Mouse (Mus musculus): ENCODE data around the gene Ern1. TPM values are rescaled to one million over a fixed set of nuclear protein-coding genes. Genes with fewer than 3 reads are reported as not detected.
A peak's percentile ranks its signal among the peaks of the same experiment; 100 is the strongest.
"Not testable (repeated sequence)": the region's sequence is repeated elsewhere in the genome, so short reads cannot be mapped to it uniquely, and the experiment has no call there.

Ern1 gene
- polyA plus RNA-seq, 1 experiment from 2014 or later = 2.9 TPM

GRCm38 (mm10) chr11:106410011-106410410 is 77.6 kb downstream of the Ern1 start:
- Histone ChIP-seq H3K36me3 (ENCODE audit: control insufficient read depth, insufficient read depth, low read length) (peaks cover 52% of the 10 kb centered on the region), H3K27ac (ENCODE audit: low read depth, low read length) (no peak overlapping the region), H3K9me3 (replicated peaks; ENCODE audit: control insufficient read depth, low read length) (no peaks in the 10 kb centered on the region), H3K4me1 (ENCODE audit: control insufficient read depth, insufficient read depth, low read length) (no peaks in the 10 kb centered on the region), H3K9ac (ENCODE audit: low read length) (no peak overlapping the region), H3K27me3 (replicated peaks; ENCODE audit: control insufficient read depth, insufficient read depth, low read length) (no peaks in the 10 kb centered on the region), H3K4me3 (ENCODE audit: low read depth, low read length) (no peak overlapping the region), H3K4me2 (ENCODE audit: low read length) (no peak overlapping the region)
- DNase-seq (ENCODE audit: low spot score) (no peak), ATAC-seq (no peak)
- 80% methylated on average over 4 of the region's 4 CpGs for WGBS

- Histone ChIP-seq H3K4me3 (ENCODE audit: low read depth, low read length) (no peak overlapping the region), H3K4me1 (ENCODE audit: control insufficient read depth, insufficient read depth, low read length) (no peaks in the 10 kb centered on the region), H3K9me3 (replicated peaks; ENCODE audit: control insufficient read depth, low read length) (no peaks in the 10 kb centered on the region), H3K27ac (ENCODE audit: low read depth, low read length) (no peak overlapping the region), H3K9ac (ENCODE audit: low read length) (no peak overlapping the region), H3K27me3 (replicated peaks; ENCODE audit: control insufficient read depth, insufficient read depth, low read length) (no peaks in the 10 kb centered on the region), H3K36me3 (ENCODE audit: control insufficient read depth, insufficient read depth, low read length) (peaks cover 46% of the 10 kb centered on the region), H3K4me2 (ENCODE audit: low read length) (no peak overlapping the region)
- DNase-seq (ENCODE audit: low spot score) (no peak), ATAC-seq (no peak)
- WGBS = 91% methylated on average over 8 of the region's 8 CpGs
Observed at GRCm38 (mm10) chr11:106398481-106398880, 89.2 kb downstream of the Ern1 start.

DNA sequence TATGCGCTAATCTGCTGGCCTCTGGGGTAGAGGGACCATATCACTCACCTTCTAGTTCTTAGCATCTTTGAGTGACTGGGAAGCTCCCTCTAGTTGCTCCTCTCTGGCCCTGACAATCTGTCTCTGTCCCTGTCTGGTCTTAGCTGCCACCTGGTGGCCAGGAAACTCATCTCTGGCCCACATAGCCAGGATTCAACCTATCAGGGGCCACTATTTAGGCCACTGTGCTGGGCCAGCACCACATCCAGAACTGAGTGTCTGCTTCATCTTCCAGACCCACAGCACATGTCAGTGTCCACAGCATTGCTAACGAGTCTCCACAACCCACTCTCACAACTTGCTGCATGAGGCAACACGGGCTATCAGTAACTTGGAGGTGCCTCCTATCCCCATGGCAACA is 90.0 kb downstream of the Ern1 start:
- no peak for DNase-seq (ENCODE audit: low spot score)
- H3K27ac ChIP-seq (ENCODE audit: low read depth, low read length) = no peak overlapping the region
- H3K9ac ChIP-seq (ENCODE audit: low read length) = no peak overlapping the region
- 84% methylated on average over 3 of the region's 3 CpGs for WGBS
- ATAC-seq = no peak
- H3K9me3 ChIP-seq (replicated peaks; ENCODE audit: control insufficient read depth, low read length) = no peaks in the 10 kb centered on the region
- H3K4me2 ChIP-seq (ENCODE audit: low read length) = no peak overlapping the region
- H3K4me3 ChIP-seq (ENCODE audit: low read depth, low read length) = no peak overlapping the region
- H3K27me3 ChIP-seq (replicated peaks; ENCODE audit: control insufficient read depth, insufficient read depth, low read length) = no peaks in the 10 kb centered on the region
- H3K36me3 ChIP-seq (ENCODE audit: control insufficient read depth, insufficient read depth, low read length) = peaks cover 39% of the 10 kb centered on the region
- H3K4me1 ChIP-seq (ENCODE audit: control insufficient read depth, insufficient read depth, low read length) = no peaks in the 10 kb centered on the region

- not testable (repeated sequence) for H3K27me3 ChIP-seq (replicated peaks; ENCODE audit: control insufficient read depth, insufficient read depth, low read length); H3K27ac ChIP-seq (ENCODE audit: low read depth, low read length); ATAC-seq; H3K4me3 ChIP-seq (ENCODE audit: low read depth, low read length); H3K4me2 ChIP-seq (ENCODE audit: low read length); H3K9ac ChIP-seq (ENCODE audit: low read length); H3K4me1 ChIP-seq (ENCODE audit: control insufficient read depth, insufficient read depth, low read length); H3K9me3 ChIP-seq (replicated peaks; ENCODE audit: control insufficient read depth, low read length); DNase-seq (ENCODE audit: low spot score)
- WGBS = 87% methylated on average over 2 of the region's 2 CpGs
- H3K36me3 ChIP-seq (ENCODE audit: control insufficient read depth, insufficient read depth, low read length) = peaks cover 18% of the 10 kb centered on the region
Observed at GRCm38 (mm10) chr11:106394055-106394454, 93.6 kb downstream of the Ern1 start.

DNA sequence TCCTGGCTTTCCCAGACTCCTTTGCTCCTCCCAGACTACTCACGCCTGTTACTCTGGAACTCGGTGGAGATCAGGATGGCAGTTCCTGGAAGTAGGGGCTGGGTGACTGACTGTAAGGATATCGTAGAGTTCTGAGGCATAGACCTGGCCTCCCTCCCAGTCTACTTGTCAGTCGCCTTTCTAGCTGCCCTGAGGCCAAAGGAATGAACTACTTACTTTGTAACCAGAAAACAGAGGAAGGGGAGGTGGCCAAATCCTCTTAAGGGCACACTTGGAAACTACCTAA is 94.4 kb downstream of the Ern1 start:
- Histone ChIP-seq H3K36me3 (ENCODE audit: control insufficient read depth, insufficient read depth, low read length) (peaks cover 10% of the 10 kb centered on the region), H3K27me3 (replicated peaks; ENCODE audit: control insufficient read depth, insufficient read depth, low read length) (no peaks in the 10 kb centered on the region), H3K4me1 (ENCODE audit: control insufficient read depth, insufficient read depth, low read length) (no peaks in the 10 kb centered on the region), H3K9ac (ENCODE audit: low read length) (no peak overlapping the region), H3K9me3 (replicated peaks; ENCODE audit: control insufficient read depth, low read length) (no peaks in the 10 kb centered on the region), H3K27ac (ENCODE audit: low read depth, low read length) (no peak overlapping the region), H3K4me3 (ENCODE audit: low read depth, low read length) (no peak overlapping the region), H3K4me2 (ENCODE audit: low read length) (no peak overlapping the region)
- ATAC-seq (no peak), DNase-seq (ENCODE audit: low spot score) (no peak)
- 74% methylated on average over 4 of the region's 4 CpGs for WGBS

DNA sequence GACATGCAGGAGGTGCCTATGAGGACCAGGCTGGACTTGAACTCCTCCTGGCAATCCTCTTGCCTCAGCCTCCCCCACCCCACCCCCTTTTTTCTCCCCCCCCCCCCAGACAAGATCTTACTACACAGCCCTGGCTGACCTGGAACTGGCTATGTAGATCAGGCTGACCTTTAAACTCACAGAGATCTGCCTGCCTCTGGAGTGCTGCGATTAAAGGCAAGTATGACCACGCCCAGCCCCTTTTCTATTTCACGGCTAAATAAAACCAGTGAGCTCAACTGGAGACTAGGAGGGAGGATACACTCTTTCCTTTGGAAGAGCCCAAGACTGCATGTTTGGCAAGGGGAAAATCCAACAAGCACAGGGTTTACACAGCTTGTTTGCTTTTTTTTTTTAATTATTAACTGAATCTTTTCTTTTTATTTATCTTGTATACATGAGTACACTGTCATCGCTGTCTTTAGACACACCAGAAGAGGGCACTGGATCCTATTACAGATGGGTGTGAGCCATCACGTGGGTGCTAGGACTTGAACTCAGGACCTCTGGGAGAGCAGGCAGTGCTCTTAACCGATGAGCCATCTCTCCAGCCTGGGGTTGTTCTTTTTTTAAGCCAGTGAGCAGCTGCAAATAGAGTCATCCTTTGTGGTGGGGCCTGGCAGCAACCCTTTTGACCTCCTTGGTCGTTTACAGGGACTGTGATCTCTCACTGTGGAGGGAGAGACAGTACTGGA is 94.9 kb downstream of the Ern1 start:
- 69% methylated on average over 7 of the region's 7 CpGs for WGBS

GRCm38 (mm10) chr11:106391546-106392188 is 96.0 kb downstream of the Ern1 start:
- H3K27ac ChIP-seq (ENCODE audit: low read depth, low read length) = no peak overlapping the region
- H3K4me2 ChIP-seq (ENCODE audit: low read length) = no peak overlapping the region
- 31% methylated on average over 6 of the region's 6 CpGs for WGBS
- no peaks in the 10 kb centered on the region for H3K27me3 ChIP-seq (replicated peaks; ENCODE audit: control insufficient read depth, insufficient read depth, low read length)
- no peaks in the 10 kb centered on the region for H3K9me3 ChIP-seq (replicated peaks; ENCODE audit: control insufficient read depth, low read length)
- no peaks in the 10 kb centered on the region for H3K4me1 ChIP-seq (ENCODE audit: control insufficient read depth, insufficient read depth, low read length)
- ATAC-seq = peak; percentile 67
- H3K9ac ChIP-seq (ENCODE audit: low read length) = no peak overlapping the region
- DNase-seq (ENCODE audit: low spot score) = peak; percentile 83
- peaks cover 5% of the 10 kb centered on the region; the same call in 1 of the 2 replicates for H3K36me3 ChIP-seq (ENCODE audit: control insufficient read depth, insufficient read depth, low read length)
- H3K4me3 ChIP-seq (ENCODE audit: low read depth, low read length) = no peak overlapping the region

More for the DNA sequence above, 94.9 kb downstream of the Ern1 start:
- no peaks in the 10 kb centered on the region for H3K27me3 ChIP-seq (replicated peaks; ENCODE audit: control insufficient read depth, insufficient read depth, low read length)
- no peak for DNase-seq (ENCODE audit: low spot score)
- no peak overlapping the region for H3K9ac ChIP-seq (ENCODE audit: low read length)
- no peak overlapping the region for H3K27ac ChIP-seq (ENCODE audit: low read depth, low read length)
- peaks cover 7% of the 10 kb centered on the region; the same call in 1 of the 2 replicates for H3K36me3 ChIP-seq (ENCODE audit: control insufficient read depth, insufficient read depth, low read length)
- ATAC-seq = no peak
- H3K4me2 ChIP-seq (ENCODE audit: low read length) = no peak overlapping the region
- H3K9me3 ChIP-seq (replicated peaks; ENCODE audit: control insufficient read depth, low read length) = no peaks in the 10 kb centered on the region
- H3K4me3 ChIP-seq (ENCODE audit: low read depth, low read length) = no peak overlapping the region
- H3K4me1 ChIP-seq (ENCODE audit: control insufficient read depth, insufficient read depth, low read length) = no peaks in the 10 kb centered on the region

DNA sequence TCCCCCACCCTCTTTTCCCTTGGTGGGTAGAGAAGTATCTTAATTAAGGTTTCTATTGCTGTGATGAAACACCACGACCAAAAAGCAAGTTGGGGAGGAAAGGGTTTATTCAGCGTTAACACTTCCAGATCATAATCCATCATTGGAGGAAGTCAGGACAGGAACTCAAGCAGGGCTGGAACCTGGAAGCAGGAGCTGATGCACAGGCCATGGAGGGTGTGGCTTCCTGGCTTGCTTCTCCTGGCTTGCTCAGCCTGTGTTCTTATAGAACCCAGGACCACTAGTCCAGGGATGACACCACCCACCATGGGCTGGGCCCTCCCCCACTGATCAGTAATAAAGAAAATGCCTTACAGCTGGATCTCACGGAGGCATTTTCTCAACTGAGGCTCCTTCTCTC is 96.9 kb downstream of the Ern1 start:
- no peak overlapping the region for H3K4me2 ChIP-seq (ENCODE audit: low read length)
- ATAC-seq (no peak), DNase-seq (ENCODE audit: low spot score) (no peak)
- 79% methylated on average over 3 of the region's 3 CpGs for WGBS
- H3K27me3 ChIP-seq (replicated peaks; ENCODE audit: control insufficient read depth, insufficient read depth, low read length) = no peaks in the 10 kb centered on the region
- no peaks in the 10 kb centered on the region for H3K9me3 ChIP-seq (replicated peaks; ENCODE audit: control insufficient read depth, low read length)
- H3K4me3 ChIP-seq (ENCODE audit: low read depth, low read length) = no peak overlapping the region
- peaks cover 5% of the 10 kb centered on the region; the same call in 1 of the 2 replicates for H3K36me3 ChIP-seq (ENCODE audit: control insufficient read depth, insufficient read depth, low read length)
- H3K9ac ChIP-seq (ENCODE audit: low read length) = no peak overlapping the region
- H3K27ac ChIP-seq (ENCODE audit: low read depth, low read length) = no peak overlapping the region
- H3K4me1 ChIP-seq (ENCODE audit: control insufficient read depth, insufficient read depth, low read length) = no peaks in the 10 kb centered on the region

DNA sequence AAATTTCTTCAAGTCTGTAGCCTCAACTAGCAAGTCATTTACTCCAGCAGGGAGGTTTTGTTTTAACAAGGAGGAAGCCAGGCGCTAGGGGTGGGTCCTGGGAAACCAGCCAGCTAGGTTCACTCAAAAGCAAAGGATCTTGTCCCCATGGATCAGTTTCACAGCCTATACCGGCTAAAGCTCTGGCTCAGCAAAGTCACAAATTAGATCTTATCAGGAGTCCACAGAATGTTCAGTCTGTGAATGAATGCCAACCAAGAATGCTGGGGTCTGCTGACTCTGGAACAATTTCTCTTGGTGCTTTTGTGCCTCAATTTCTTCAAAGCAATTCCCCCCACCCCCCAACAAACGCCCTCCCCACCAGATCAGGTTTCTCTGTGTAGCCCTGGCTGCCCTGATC is 98.0 kb downstream of the Ern1 start:
- Histone ChIP-seq H3K4me2 (ENCODE audit: low read length) (no peak overlapping the region), H3K4me3 (ENCODE audit: low read depth, low read length) (no peak overlapping the region), H3K9me3 (replicated peaks; ENCODE audit: control insufficient read depth, low read length) (no peaks in the 10 kb centered on the region), H3K36me3 (ENCODE audit: control insufficient read depth, insufficient read depth, low read length) (peaks cover 5% of the 10 kb centered on the region; the same call in 1 of the 2 replicates), H3K4me1 (ENCODE audit: control insufficient read depth, insufficient read depth, low read length) (no peaks in the 10 kb centered on the region), H3K27ac (ENCODE audit: low read depth, low read length) (no peak overlapping the region), H3K27me3 (replicated peaks; ENCODE audit: control insufficient read depth, insufficient read depth, low read length) (no peaks in the 10 kb centered on the region), H3K9ac (ENCODE audit: low read length) (no peak overlapping the region)
- no peak for ATAC-seq
- no peak for DNase-seq (ENCODE audit: low spot score)
- 31% methylated on average over 3 of the region's 3 CpGs for WGBS

Data from forebrain, embryonic 14.5 days (tissue).